Comparison of ENCODE assay signal across 22 mouse cellular contexts in the genomic region with DNA sequence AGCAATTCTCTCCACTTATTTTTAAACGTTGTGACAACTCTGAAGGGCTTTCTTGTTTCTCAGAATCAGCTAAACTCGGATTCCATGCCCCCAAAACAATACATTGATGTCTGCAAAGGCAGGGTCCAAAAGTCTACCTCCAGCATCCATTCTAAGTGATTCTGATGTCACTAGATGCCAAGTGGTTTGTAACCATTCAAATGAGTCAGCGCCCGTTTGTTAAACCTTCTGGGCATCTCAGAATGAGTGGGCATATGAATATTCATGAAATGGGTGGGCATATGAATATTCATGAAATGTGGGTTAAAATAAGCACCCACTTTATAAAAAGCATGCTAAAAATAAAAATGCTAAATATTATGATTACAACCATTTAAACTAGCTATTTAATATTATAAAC.
DNase-seq lines count a peak whose midpoint lies in the region; ATAC-seq lines count a peak whose summit lies in the region.
"Had no signal": no experiment of that assay in that cellular context is flagged by ENCODE, and none has a peak within 500 bp of the region (broad histone marks: within the 10 kb centered on the region; RNA-seq: fewer than 3 reads in every experiment).

No protein-coding gene starts in this region.

- no peak overlapping the region for H3K4me2 ChIP-seq in neural tube, embryonic 11.5 days (ENCODE audit: low read depth)
- no peak overlapping the region for H3K4me2 ChIP-seq in neural tube, embryonic 15.5 days
- no peak overlapping the region for H3K4me2 ChIP-seq in forebrain, embryonic 13.5 days
- H3K4me2 ChIP-seq in midbrain, embryonic 15.5 days = no peak overlapping the region
- H3K4me2 ChIP-seq: heart, embryonic 12.5 days; liver, embryonic 15.5 days had no signal

- H3K4me3 ChIP-seq in heart, embryonic 10.5 days = no peak overlapping the region
- H3K4me3 ChIP-seq in neural tube, embryonic 11.5 days (ENCODE audit: low read depth, low read length) = no peak overlapping the region
- no peak overlapping the region for H3K4me3 ChIP-seq in neural tube, embryonic 15.5 days (replicated peaks)
- no peak overlapping the region for H3K4me3 ChIP-seq in forebrain, embryonic 13.5 days
- no peak overlapping the region for H3K4me3 ChIP-seq in midbrain, embryonic 15.5 days
- H3K4me3 ChIP-seq: heart, embryonic 12.5 days; limb, embryonic 10.5 days; liver, embryonic 15.5 days had no signal

- WGBS in heart, embryonic 10.5 days = 78% methylated on average over 4 of the region's 4 CpGs
- 66% methylated on average over 4 of the region's 4 CpGs for WGBS in neural tube, embryonic 11.5 days
- WGBS in neural tube, embryonic 15.5 days = 32% methylated on average over 4 of the region's 4 CpGs
- WGBS in forebrain, embryonic 13.5 days = 28% methylated on average over 4 of the region's 4 CpGs
- WGBS in midbrain, embryonic 15.5 days = 27% methylated on average over 4 of the region's 4 CpGs

- H3K27me3 ChIP-seq in heart, embryonic 10.5 days (ENCODE audit: insufficient read depth, poor library complexity, severe bottlenecking) = no peaks in the 10 kb centered on the region
- no peaks in the 10 kb centered on the region for H3K27me3 ChIP-seq in neural tube, embryonic 11.5 days (ENCODE audit: control insufficient read depth, insufficient read depth, low read length)
- no peaks in the 10 kb centered on the region for H3K27me3 ChIP-seq in neural tube, embryonic 15.5 days (replicated peaks)
- H3K27me3 ChIP-seq in forebrain, embryonic 13.5 days = no peaks in the 10 kb centered on the region
- no peaks in the 10 kb centered on the region for H3K27me3 ChIP-seq in midbrain, embryonic 15.5 days (replicated peaks)
- H3K27me3 ChIP-seq: heart, embryonic 12.5 days; Patski had no signal

- no peak overlapping the region for H3K9ac ChIP-seq in neural tube, embryonic 11.5 days (ENCODE audit: low read length)
- no peak overlapping the region for H3K9ac ChIP-seq in neural tube, embryonic 15.5 days (replicated peaks)
- no peak overlapping the region for H3K9ac ChIP-seq in forebrain, embryonic 13.5 days
- H3K9ac ChIP-seq in midbrain, embryonic 15.5 days = no peak overlapping the region
- H3K9ac ChIP-seq: heart, embryonic 12.5 days; liver, embryonic 15.5 days had no signal

- peaks cover 49% of the 10 kb centered on the region for H3K4me1 ChIP-seq in heart, embryonic 10.5 days
- peaks cover 9% of the 10 kb centered on the region for H3K4me1 ChIP-seq in neural tube, embryonic 11.5 days (ENCODE audit: control insufficient read depth, insufficient read depth, low read length)
- H3K4me1 ChIP-seq in neural tube, embryonic 15.5 days = peaks cover 30% of the 10 kb centered on the region
- peaks cover 56% of the 10 kb centered on the region for H3K4me1 ChIP-seq in forebrain, embryonic 13.5 days
- H3K4me1 ChIP-seq in midbrain, embryonic 15.5 days = peaks cover 52% of the 10 kb centered on the region
- H3K4me1 ChIP-seq: liver, embryonic 15.5 days had no signal

- 0 out of 2 replicates have a peak, but pooled peaks have one; percentile 41 for ATAC-seq in neural tube, embryonic 11.5 days (ENCODE audit: insufficient read depth, low FRiP score, low TSS enrichment)
- no peak for ATAC-seq in neural tube, embryonic 15.5 days (ENCODE audit: low FRiP score)
- peak; percentile 83 for ATAC-seq in forebrain, embryonic 13.5 days
- ATAC-seq in midbrain, embryonic 15.5 days (replicated peaks) = no peak
- ATAC-seq: CD4-positive, CD25-positive, alpha-beta regulatory T cell, adult 4 months; inflammation-experienced regulatory T-cells, adult 6 months; Patski had no signal

- DNase-seq in heart, embryonic 10.5 days (ENCODE audit: low spot score) = peak; percentile 36
- no peak for DNase-seq in heart, adult 9 months (ENCODE audit: low spot score in 2 of 2)
- DNase-seq in neural tube, embryonic 11.5 days (ENCODE audit: low spot score) = no peak
- DNase-seq in adrenal gland, adult (ENCODE audit: inconsistent age in 2 of 2, low spot score in 1 of 2) = no peak
- no peak for DNase-seq in cerebellum, postnatal 25 days
- DNase-seq: adrenal gland, adult 2 months; cerebellum, adult 9-10 months; heart, postnatal 10 days; kidney, adult 2 months; liver; lung, postnatal 4 days had no signal

- no peak overlapping the region for H3K27ac ChIP-seq in heart, embryonic 10.5 days
- no peak overlapping the region for H3K27ac ChIP-seq in neural tube, embryonic 11.5 days (ENCODE audit: low read depth, low read length)
- H3K27ac ChIP-seq in neural tube, embryonic 15.5 days (replicated peaks) = no peak overlapping the region
- 0 out of 2 replicates have a peak overlapping the region, but pooled peaks have one; percentile 44 for H3K27ac ChIP-seq in forebrain, embryonic 13.5 days
- peak overlapping the region; percentile 53; the same call in 1 of the 2 replicates for H3K27ac ChIP-seq in midbrain, embryonic 15.5 days
- H3K27ac ChIP-seq: kidney, postnatal 0 days; limb, embryonic 10.5 days; liver, embryonic 15.5 days; stomach, postnatal 0 days had no signal

- no peaks in the 10 kb centered on the region for H3K9me3 ChIP-seq in heart, embryonic 10.5 days
- H3K9me3 ChIP-seq in neural tube, embryonic 11.5 days (ENCODE audit: control insufficient read depth, low read length) = no peaks in the 10 kb centered on the region
- H3K9me3 ChIP-seq in neural tube, embryonic 15.5 days (replicated peaks) = no peaks in the 10 kb centered on the region
- H3K9me3 ChIP-seq in forebrain, embryonic 13.5 days (replicated peaks) = no peaks in the 10 kb centered on the region
- H3K9me3 ChIP-seq in midbrain, embryonic 15.5 days = no peaks in the 10 kb centered on the region
- H3K9me3 ChIP-seq: heart, embryonic 12.5 days; limb, embryonic 10.5 days; liver, embryonic 15.5 days had no signal

- H3K36me3 ChIP-seq in heart, embryonic 10.5 days = 0 out of 2 replicates have a peak, but pooled peaks cover 1% of the 10 kb centered on the region
- peaks cover 3% of the 10 kb centered on the region; the same call in 1 of the 2 replicates for H3K36me3 ChIP-seq in neural tube, embryonic 11.5 days (ENCODE audit: control insufficient read depth, insufficient read depth, low read length)
- no peaks in the 10 kb centered on the region for H3K36me3 ChIP-seq in neural tube, embryonic 15.5 days
- peaks cover 4% of the 10 kb centered on the region; the same call in 1 of the 2 replicates for H3K36me3 ChIP-seq in forebrain, embryonic 13.5 days (ENCODE audit: poor library complexity, severe bottlenecking)
- no peaks in the 10 kb centered on the region; the same call in 1 of the 2 replicates for H3K36me3 ChIP-seq in midbrain, embryonic 15.5 days (replicated peaks)
- H3K36me3 ChIP-seq: liver, embryonic 15.5 days had no signal

Comparison
In these comparisons a context has a peak if more than half of its experiments do, and no peak if none do; other contexts are left out.
1. ATAC-seq: peak in neural tube, embryonic 11.5 days (single experiment) and forebrain, embryonic 13.5 days (single experiment); none in neural tube, embryonic 15.5 days (single experiment) and midbrain, embryonic 15.5 days (single experiment).
2. H3K27ac ChIP-seq: peak in forebrain, embryonic 13.5 days (single experiment) and midbrain, embryonic 15.5 days (single experiment); none in heart, embryonic 10.5 days (single experiment), neural tube, embryonic 11.5 days (single experiment) and neural tube, embryonic 15.5 days (single experiment).